Mouse (Mus musculus): ENCODE data around the gene Olfr1396. TPM values are rescaled to one million over a fixed set of nuclear protein-coding genes. Genes with fewer than 3 reads are reported as not detected.

Olfr1396 gene
- total and polyA plus RNA-seq, 2 experiments from 2014 or later: not detected

- H3K36me3 ChIP-seq (ENCODE audit: insufficient read depth, low read length): no peaks in the 10 kb centered on the region
- WGBS: 89% methylated on average over 5 of the region's 5 CpGs
- no peak for TF ChIP-seq CTCF (IDR thresholded peaks at IDR 0.05; ENCODE audit: low read depth)
- H3K4me1 ChIP-seq (ENCODE audit: insufficient read depth, low read length): no peaks in the 10 kb centered on the region
- no peak for DNase-seq (ENCODE audit: low spot score)
- ATAC-seq: no peak
- H3K9ac ChIP-seq (replicated peaks; ENCODE audit: low read length): no peak overlapping the region
- H3K4me2 ChIP-seq (ENCODE audit: low read depth, low read length): no peak overlapping the region
- H3K27ac ChIP-seq: no peak overlapping the region
- no peak overlapping the region for H3K4me3 ChIP-seq (ENCODE audit: low read length)
- H3K9me3 ChIP-seq (ENCODE audit: low read length): no peaks in the 10 kb centered on the region
- no peaks in the 10 kb centered on the region for H3K27me3 ChIP-seq (ENCODE audit: insufficient read depth, low read length)
These were observed 24.1 kb downstream of the Olfr1396 start for GRCm38 (mm10) chr11:49090551-49090950.

GRCm38 (mm10) chr11:49089735-49090507, 24.8 kb downstream of the Olfr1396 start:
- H3K27ac ChIP-seq: no peak overlapping the region
- no peak overlapping the region for H3K9ac ChIP-seq (replicated peaks; ENCODE audit: low read length)
- TF ChIP-seq CTCF (IDR thresholded peaks at IDR 0.05; ENCODE audit: low read depth): no peak
- H3K36me3 ChIP-seq (ENCODE audit: insufficient read depth, low read length): no peaks in the 10 kb centered on the region
- no peaks in the 10 kb centered on the region for H3K4me1 ChIP-seq (ENCODE audit: insufficient read depth, low read length)
- no peak overlapping the region for H3K4me2 ChIP-seq (ENCODE audit: low read depth, low read length)
- ATAC-seq (no peak), DNase-seq (ENCODE audit: low spot score) (no peak)
- 81% methylated on average over 3 of the region's 3 CpGs for WGBS
- no peaks in the 10 kb centered on the region for H3K27me3 ChIP-seq (ENCODE audit: insufficient read depth, low read length)
- no peaks in the 10 kb centered on the region for H3K9me3 ChIP-seq (ENCODE audit: low read length)
- H3K4me3 ChIP-seq (ENCODE audit: low read length): no peak overlapping the region

GRCm38 (mm10) chr11:49088990-49089652, 25.6 kb downstream of the Olfr1396 start:
- Histone ChIP-seq H3K27ac (no peak overlapping the region), H3K9ac (replicated peaks; ENCODE audit: low read length) (no peak overlapping the region), H3K4me2 (ENCODE audit: low read depth, low read length) (no peak overlapping the region), H3K27me3 (ENCODE audit: insufficient read depth, low read length) (no peaks in the 10 kb centered on the region), H3K9me3 (ENCODE audit: low read length) (no peaks in the 10 kb centered on the region), H3K36me3 (ENCODE audit: insufficient read depth, low read length) (no peaks in the 10 kb centered on the region), H3K4me1 (ENCODE audit: insufficient read depth, low read length) (no peaks in the 10 kb centered on the region), H3K4me3 (ENCODE audit: low read length) (no peak overlapping the region)
- 96% methylated on average over 5 of the region's 5 CpGs for WGBS
- ATAC-seq: no peak
- TF ChIP-seq CTCF (IDR thresholded peaks at IDR 0.05; ENCODE audit: low read depth): no peak
- no peak for DNase-seq (ENCODE audit: low spot score)

- Histone ChIP-seq H3K9me3 (ENCODE audit: low read length) (no peaks in the 10 kb centered on the region), H3K27me3 (ENCODE audit: insufficient read depth, low read length) (no peaks in the 10 kb centered on the region), H3K27ac (no peak overlapping the region), H3K36me3 (ENCODE audit: insufficient read depth, low read length) (no peaks in the 10 kb centered on the region), H3K4me3 (ENCODE audit: low read length) (no peak overlapping the region), H3K9ac (replicated peaks; ENCODE audit: low read length) (no peak overlapping the region), H3K4me2 (ENCODE audit: low read depth, low read length) (0 out of 2 replicates have a peak overlapping the region, but pooled peaks have one; percentile 30), H3K4me1 (ENCODE audit: insufficient read depth, low read length) (no peaks in the 10 kb centered on the region)
- DNase-seq (ENCODE audit: low spot score) (no peak), ATAC-seq (no peak)
- TF ChIP-seq CTCF (IDR thresholded peaks at IDR 0.05; ENCODE audit: low read depth): no peak
- 36% methylated on average over 22 of the region's 22 CpGs for WGBS
These were observed 26.7 kb downstream of the Olfr1396 start for GRCm38 (mm10) chr11:49087830-49088616.

GRCm38 (mm10) chr11:49086858-49087361, 27.8 kb downstream of the Olfr1396 start:
- Histone ChIP-seq H3K27me3 (ENCODE audit: insufficient read depth, low read length) (no peaks in the 10 kb centered on the region), H3K4me2 (ENCODE audit: low read depth, low read length) (no peak overlapping the region), H3K4me1 (ENCODE audit: insufficient read depth, low read length) (no peaks in the 10 kb centered on the region), H3K9ac (replicated peaks; ENCODE audit: low read length) (no peak overlapping the region), H3K4me3 (ENCODE audit: low read length) (no peak overlapping the region), H3K27ac (no peak overlapping the region), H3K9me3 (ENCODE audit: low read length) (no peaks in the 10 kb centered on the region), H3K36me3 (ENCODE audit: insufficient read depth, low read length) (no peaks in the 10 kb centered on the region)
- DNase-seq (ENCODE audit: low spot score) (no peak), ATAC-seq (no peak)
- no peak for TF ChIP-seq CTCF (IDR thresholded peaks at IDR 0.05; ENCODE audit: low read depth)
- WGBS: 85% methylated on average over 6 of the region's 6 CpGs

- Histone ChIP-seq H3K27me3 (ENCODE audit: insufficient read depth, low read length) (no peaks in the 10 kb centered on the region), H3K4me1 (ENCODE audit: insufficient read depth, low read length) (no peaks in the 10 kb centered on the region), H3K36me3 (ENCODE audit: insufficient read depth, low read length) (no peaks in the 10 kb centered on the region), H3K4me2 (ENCODE audit: low read depth, low read length) (no peak overlapping the region), H3K9ac (replicated peaks; ENCODE audit: low read length) (no peak overlapping the region), H3K4me3 (ENCODE audit: low read length) (no peak overlapping the region), H3K9me3 (ENCODE audit: low read length) (no peaks in the 10 kb centered on the region), H3K27ac (no peak overlapping the region)
- DNase-seq (ENCODE audit: low spot score) (peak; percentile 34), ATAC-seq (no peak)
- 35% methylated on average over 3 of the region's 3 CpGs for WGBS
- peak; percentile 23; the same call in 1 of the 2 replicates for TF ChIP-seq CTCF (IDR thresholded peaks at IDR 0.05; ENCODE audit: low read depth)
These were observed 29.8 kb downstream of the Olfr1396 start for GRCm38 (mm10) chr11:49084875-49085274.

Measured in hindbrain, postnatal 0 days (tissue).